Mouse (Mus musculus): ENCODE results near the gene S100a11. TPM values are rescaled to one million over a fixed set of nuclear protein-coding genes. Genes with fewer than 3 reads are reported as not detected.

S100a11 gene
- 104 and 223 TPM in 2 replicates for polyA plus RNA-seq (2012; rRNA removed)

DNA sequence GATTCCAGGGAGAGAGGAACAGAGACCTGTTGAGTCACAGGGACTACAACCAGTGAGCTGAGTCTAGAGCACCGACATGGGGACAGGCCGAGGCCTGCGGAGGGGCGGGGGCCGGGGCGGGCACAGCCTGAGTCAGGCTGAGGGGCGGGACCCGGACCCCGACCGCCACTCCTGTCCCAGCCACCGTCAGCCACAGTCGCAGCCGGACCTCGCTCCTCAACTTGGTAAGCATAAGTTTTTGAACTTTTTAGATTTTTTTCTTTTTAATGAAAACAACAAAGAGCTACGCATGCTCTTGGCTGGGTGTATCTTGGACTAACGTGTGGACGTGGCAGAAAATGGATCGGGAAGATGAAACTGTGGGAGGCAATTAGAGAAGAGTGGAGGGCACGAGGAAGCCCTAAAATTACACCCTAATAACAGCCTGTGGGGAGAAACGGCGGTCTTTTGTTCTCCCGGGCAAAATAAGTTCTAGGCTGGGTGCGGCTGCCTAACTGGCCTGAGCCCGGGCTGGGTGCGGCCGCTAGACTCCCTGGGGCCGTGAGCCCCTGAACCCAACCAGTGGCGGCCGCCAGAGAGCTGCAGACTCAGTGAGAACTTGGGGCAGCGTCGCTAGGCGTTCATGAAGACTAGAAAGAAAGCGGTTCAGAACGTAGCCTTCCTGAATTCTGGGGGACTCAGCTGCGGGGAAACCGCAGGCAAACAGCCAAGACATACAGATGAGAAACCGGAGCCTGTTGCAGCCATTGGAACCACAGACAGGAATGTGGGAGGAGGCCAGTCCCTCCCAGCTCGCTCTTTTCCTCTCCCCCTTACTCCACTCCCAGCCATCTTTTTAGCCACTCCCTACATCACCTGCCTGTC, at the start of gene S100a11:
Gene S100a11, plus strand, starts transcription at position 159 of the 864 bp plus-strand sequence.

DNA sequence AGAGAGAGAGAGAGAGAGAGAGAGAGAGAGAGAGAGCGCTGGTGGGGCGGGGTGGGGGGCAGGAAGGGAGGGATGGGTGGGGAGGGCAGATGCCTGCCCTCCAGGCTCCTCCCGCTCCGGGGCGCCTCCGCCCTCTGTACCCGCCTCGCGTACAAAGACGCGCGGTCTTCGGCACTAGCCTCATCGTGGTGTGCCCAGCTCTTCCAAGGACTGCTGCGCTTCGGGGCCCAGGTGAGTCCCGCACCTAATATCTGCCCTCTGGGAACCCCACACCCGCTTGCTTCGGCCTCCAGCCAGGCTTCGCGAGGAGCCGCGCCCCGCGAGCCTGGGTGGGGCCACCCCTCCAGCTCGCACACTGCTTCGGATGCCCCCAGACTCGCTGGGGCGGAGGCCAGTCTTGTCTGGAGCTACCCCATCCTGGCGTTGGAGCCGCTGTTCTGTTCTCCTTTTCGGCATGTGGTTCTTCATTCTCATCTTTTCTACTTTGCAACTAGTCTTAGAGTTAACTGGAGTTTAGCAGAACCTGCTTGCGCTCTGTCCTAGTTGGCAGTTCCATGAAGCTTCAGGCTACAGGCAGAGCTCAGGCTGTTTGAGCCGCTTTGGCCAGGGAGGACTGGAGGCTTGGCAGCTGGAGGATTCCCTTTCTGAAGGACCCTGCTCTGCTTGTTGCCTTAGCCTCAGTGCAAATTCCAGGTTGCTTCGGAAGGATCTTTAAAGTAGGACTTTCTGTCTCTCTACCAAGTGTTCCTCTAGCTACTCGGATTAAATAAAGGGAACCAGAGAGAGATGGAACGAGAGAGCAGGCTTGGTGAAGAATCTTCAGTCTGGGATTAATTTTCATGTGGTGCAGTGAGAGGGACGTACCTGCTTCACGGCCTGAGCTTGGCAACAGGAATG, 34.9 kb downstream of the S100a11 start, which contains the start of gene S100a10:
Gene S100a10, plus strand, starts transcription at position 100 of the 897 bp plus-strand sequence.

Other genes with a start within 250 kb of the S100a11 start
- gene Flg, start 247.0 kb upstream of the S100a11 start, polyA plus RNA-seq (2012; rRNA removed) = not detected in 2 replicates
- gene Hrnr, start 200.7 kb upstream of the S100a11 start, polyA plus RNA-seq (2012; rRNA removed) = not detected in 2 replicates
- not detected in 2 replicates for gene Rptn, start 126.8 kb upstream of the S100a11 start, polyA plus RNA-seq (2012; rRNA removed)
- gene Tchh, start 78.2 kb upstream of the S100a11 start, polyA plus RNA-seq (2012; rRNA removed) = 0.39 and 0.77 TPM in 2 replicates
- not detected in 2 replicates for gene Tchhl1, start 51.7 kb upstream of the S100a11 start, polyA plus RNA-seq (2012; rRNA removed)
- gene S100a10, start 34.6 kb downstream of the S100a11 start, polyA plus RNA-seq (2012; rRNA removed) = 90.8 and 121 TPM in 2 replicates
- gene Tdpoz2, start 132.2 kb downstream of the S100a11 start, polyA plus RNA-seq (2012; rRNA removed) = not detected in 2 replicates
- not detected in 2 replicates for gene Tdpoz1, start 155.8 kb downstream of the S100a11 start, polyA plus RNA-seq (2012; rRNA removed)
- gene Gm37596, start 172.6 kb downstream of the S100a11 start, polyA plus RNA-seq (2012; rRNA removed) = not detected in 2 replicates